Mouse (Mus musculus): Measurements from ENCODE around the gene Abcb9. TPM values are rescaled to one million over a fixed set of nuclear protein-coding genes. Genes with fewer than 3 reads are reported as not detected.

Gene Abcb9
- polyA plus RNA-seq, 1 experiment from 2014 or later: 3.3 TPM

- H3K27ac ChIP-seq: no peak overlapping the region
- H3K27me3 ChIP-seq: peaks cover 13% of the 10 kb centered on the region
- 92% methylated on average over 23 of the region's 23 CpGs for WGBS
- no peak overlapping the region for H3K4me2 ChIP-seq
- no peak for ATAC-seq (ENCODE audit: low FRiP score)
- no peak overlapping the region for H3K4me3 ChIP-seq (replicated peaks)
- H3K9me3 ChIP-seq: no peaks in the 10 kb centered on the region
- peaks cover under 1% of the 10 kb centered on the region; the same call in 1 of the 2 replicates for H3K4me1 ChIP-seq
- no peaks in the 10 kb centered on the region for H3K36me3 ChIP-seq (replicated peaks)
- H3K9ac ChIP-seq: no peak overlapping the region
These were observed 5.7 kb downstream of the Abcb9 start for GRCm38 (mm10) chr5:124089868-124090267.

GRCm38 (mm10) chr5:124086876-124087275, 8.7 kb downstream of the Abcb9 start:
- Histone ChIP-seq H3K36me3 (replicated peaks) (no peaks in the 10 kb centered on the region), H3K27me3 (no peaks in the 10 kb centered on the region), H3K4me2 (no peak overlapping the region), H3K27ac (no peak overlapping the region), H3K9me3 (no peaks in the 10 kb centered on the region), H3K9ac (no peak overlapping the region), H3K4me3 (replicated peaks) (no peak overlapping the region), H3K4me1 (no peaks in the 10 kb centered on the region)
- WGBS: 90% methylated on average over 4 of the region's 4 CpGs
- ATAC-seq (ENCODE audit: low FRiP score): no peak

- no peaks in the 10 kb centered on the region for H3K36me3 ChIP-seq (replicated peaks)
- H3K27ac ChIP-seq: no peak overlapping the region
- ATAC-seq (ENCODE audit: low FRiP score): no peak
- H3K9me3 ChIP-seq: no peaks in the 10 kb centered on the region
- H3K4me2 ChIP-seq: no peak overlapping the region
- H3K27me3 ChIP-seq: 0 out of 2 replicates have a peak, but pooled peaks cover 4% of the 10 kb centered on the region
- no peaks in the 10 kb centered on the region for H3K4me1 ChIP-seq
- WGBS: 76% methylated on average over 3 of the region's 3 CpGs
- H3K4me3 ChIP-seq (replicated peaks): no peak overlapping the region
- H3K9ac ChIP-seq: no peak overlapping the region
These were observed 10.1 kb downstream of the Abcb9 start for GRCm38 (mm10) chr5:124085513-124085912.

- 42% methylated on average over 11 of the region's 11 CpGs for WGBS
- Histone ChIP-seq H3K4me3 (replicated peaks) (no peak overlapping the region), H3K36me3 (replicated peaks) (no peaks in the 10 kb centered on the region), H3K9me3 (no peaks in the 10 kb centered on the region), H3K27ac (no peak overlapping the region), H3K27me3 (0 out of 2 replicates have a peak, but pooled peaks cover 4% of the 10 kb centered on the region), H3K9ac (no peak overlapping the region), H3K4me2 (no peak overlapping the region), H3K4me1 (peaks cover 7% of the 10 kb centered on the region; the same call in 1 of the 2 replicates)
- ATAC-seq (ENCODE audit: low FRiP score): peak; percentile 39; the same call in 1 of the 2 replicates
These were observed 10.9 kb downstream of the Abcb9 start for GRCm38 (mm10) chr5:124084588-124085173.

- Histone ChIP-seq H3K9me3 (no peaks in the 10 kb centered on the region), H3K9ac (no peak overlapping the region), H3K27me3 (0 out of 2 replicates have a peak, but pooled peaks cover 4% of the 10 kb centered on the region), H3K4me2 (no peak overlapping the region), H3K4me1 (peaks cover 14% of the 10 kb centered on the region), H3K27ac (no peak overlapping the region), H3K4me3 (replicated peaks) (no peak overlapping the region), H3K36me3 (replicated peaks) (no peaks in the 10 kb centered on the region)
- ATAC-seq (ENCODE audit: low FRiP score): no peak
- WGBS: 90% methylated on average over 14 of the region's 14 CpGs
These were observed 11.6 kb downstream of the Abcb9 start for GRCm38 (mm10) chr5:124083850-124084587.

- H3K4me3 ChIP-seq (replicated peaks): no peak overlapping the region
- WGBS: 89% methylated on average over 17 of the region's 17 CpGs
- no peaks in the 10 kb centered on the region for H3K36me3 ChIP-seq (replicated peaks)
- no peak overlapping the region for H3K27ac ChIP-seq
- no peak overlapping the region for H3K9ac ChIP-seq
- ATAC-seq (ENCODE audit: low FRiP score): no peak
- 0 out of 2 replicates have a peak, but pooled peaks cover 4% of the 10 kb centered on the region for H3K27me3 ChIP-seq
- H3K4me1 ChIP-seq: peaks cover 23% of the 10 kb centered on the region
- H3K4me2 ChIP-seq: no peak overlapping the region
- no peaks in the 10 kb centered on the region for H3K9me3 ChIP-seq
These were observed 12.5 kb downstream of the Abcb9 start for GRCm38 (mm10) chr5:124082941-124083688.

- Histone ChIP-seq H3K27me3 (0 out of 2 replicates have a peak, but pooled peaks cover 4% of the 10 kb centered on the region), H3K4me2 (no peak overlapping the region), H3K27ac (no peak overlapping the region), H3K9ac (no peak overlapping the region), H3K9me3 (no peaks in the 10 kb centered on the region), H3K36me3 (replicated peaks) (no peaks in the 10 kb centered on the region), H3K4me1 (peaks cover 29% of the 10 kb centered on the region), H3K4me3 (replicated peaks) (no peak overlapping the region)
- whole genome bisulfite sequencing: 92% methylated on average over 10 of the region's 10 CpGs
- ATAC-seq (ENCODE audit: low FRiP score): no peak
These were observed 13.2 kb downstream of the Abcb9 start for GRCm38 (mm10) chr5:124082447-124082846.

- 0 out of 2 replicates have a peak, but pooled peaks cover 4% of the 10 kb centered on the region for H3K27me3 ChIP-seq
- no peak overlapping the region for H3K4me3 ChIP-seq (replicated peaks)
- H3K4me1 ChIP-seq: peaks cover 32% of the 10 kb centered on the region
- H3K4me2 ChIP-seq: no peak overlapping the region
- 94% methylated on average over 17 of the region's 17 CpGs for WGBS
- H3K9me3 ChIP-seq: no peaks in the 10 kb centered on the region
- no peak for ATAC-seq (ENCODE audit: low FRiP score)
- no peak overlapping the region for H3K27ac ChIP-seq
- H3K9ac ChIP-seq: no peak overlapping the region
- no peaks in the 10 kb centered on the region for H3K36me3 ChIP-seq (replicated peaks)
These were observed 15.7 kb downstream of the Abcb9 start for GRCm38 (mm10) chr5:124079880-124080279.

- 55% methylated on average over 9 of the region's 9 CpGs for WGBS
- Histone ChIP-seq H3K27ac (peak overlapping the region; percentile 89), H3K9me3 (no peaks in the 10 kb centered on the region), H3K27me3 (0 out of 2 replicates have a peak, but pooled peaks cover 4% of the 10 kb centered on the region), H3K4me2 (peak overlapping the region; percentile 31), H3K9ac (no peak overlapping the region), H3K4me3 (replicated peaks) (no peak overlapping the region), H3K36me3 (replicated peaks) (no peaks in the 10 kb centered on the region), H3K4me1 (peaks cover 32% of the 10 kb centered on the region)
- peak; percentile 89 for ATAC-seq (ENCODE audit: low FRiP score)
These were observed 16.7 kb downstream of the Abcb9 start for GRCm38 (mm10) chr5:124078794-124079416.

- H3K36me3 ChIP-seq (replicated peaks): no peaks in the 10 kb centered on the region
- ATAC-seq (ENCODE audit: low FRiP score): no peak
- H3K27ac ChIP-seq: peak overlapping the region; percentile 89
- 0 out of 2 replicates have a peak, but pooled peaks cover 4% of the 10 kb centered on the region for H3K27me3 ChIP-seq
- no peaks in the 10 kb centered on the region for H3K9me3 ChIP-seq
- no peak overlapping the region; the same call in 1 of the 2 replicates for H3K9ac ChIP-seq
- H3K4me3 ChIP-seq (replicated peaks): no peak overlapping the region
- H3K4me2 ChIP-seq: 0 out of 2 replicates have a peak overlapping the region, but pooled peaks have one; percentile 31
- WGBS: 66% methylated on average over 6 of the region's 6 CpGs
- peaks cover 36% of the 10 kb centered on the region for H3K4me1 ChIP-seq
These were observed 17.6 kb downstream of the Abcb9 start for GRCm38 (mm10) chr5:124077856-124078460.

- no peak overlapping the region for H3K4me3 ChIP-seq (replicated peaks)
- no peak overlapping the region for H3K9ac ChIP-seq
- 88% methylated on average over 13 of the region's 13 CpGs for WGBS
- no peak overlapping the region for H3K27ac ChIP-seq
- no peak for ATAC-seq (ENCODE audit: low FRiP score)
- H3K4me2 ChIP-seq: no peak overlapping the region
- H3K4me1 ChIP-seq: peaks cover 36% of the 10 kb centered on the region
- H3K36me3 ChIP-seq (replicated peaks): no peaks in the 10 kb centered on the region
- 0 out of 2 replicates have a peak, but pooled peaks cover 4% of the 10 kb centered on the region for H3K27me3 ChIP-seq
- H3K9me3 ChIP-seq: no peaks in the 10 kb centered on the region
These were observed 18.4 kb downstream of the Abcb9 start for GRCm38 (mm10) chr5:124077241-124077640.
